Mouse (Mus musculus): ENCODE results near the gene Elf2. TPM values are rescaled to one million over a fixed set of nuclear protein-coding genes. Genes with fewer than 3 reads are reported as not detected.
"Not testable (repeated sequence)": the region's sequence is repeated elsewhere in the genome, so short reads cannot be mapped to it uniquely, and the experiment has no call there.

Elf2 gene
- polyA plus RNA-seq, 1 experiment: 46.1 TPM

GRCm38 (mm10) chr3:51225979-51226378 lies 114.5 kb downstream of the Elf2 start:
- Histone ChIP-seq H3K4me3 (replicated peaks; ENCODE audit: extremely low read depth, low read depth, low read length) (no peak overlapping the region), H3K4me1 (ENCODE audit: control insufficient read depth, insufficient read depth, low read length) (no peaks in the 10 kb centered on the region)
- TF ChIP-seq CTCF (IDR thresholded peaks at IDR 0.05; ENCODE audit: insufficient read depth, low read length): no peak
- TF ChIP-seq POLR2A (IDR thresholded peaks at IDR 0.05; ENCODE audit: borderline replicate concordance, extremely low read depth, low read depth, low read length): no peak
- 92% methylated on average over 10 of the region's 10 CpGs for WGBS
- DNase-seq: no peak

GRCm38 (mm10) chr3:51225226-51225750 lies 115.2 kb downstream of the Elf2 start:
- peak overlapping the region; percentile 89 for H3K4me3 ChIP-seq (replicated peaks; ENCODE audit: extremely low read depth, low read depth, low read length)
- WGBS: 4% methylated on average over 38 of the region's 39 CpGs
- H3K4me1 ChIP-seq (ENCODE audit: control insufficient read depth, insufficient read depth, low read length): no peaks in the 10 kb centered on the region
- no peak for DNase-seq
- TF ChIP-seq POLR2A (IDR thresholded peaks at IDR 0.05; ENCODE audit: borderline replicate concordance, extremely low read depth, low read depth, low read length): no peak

DNA sequence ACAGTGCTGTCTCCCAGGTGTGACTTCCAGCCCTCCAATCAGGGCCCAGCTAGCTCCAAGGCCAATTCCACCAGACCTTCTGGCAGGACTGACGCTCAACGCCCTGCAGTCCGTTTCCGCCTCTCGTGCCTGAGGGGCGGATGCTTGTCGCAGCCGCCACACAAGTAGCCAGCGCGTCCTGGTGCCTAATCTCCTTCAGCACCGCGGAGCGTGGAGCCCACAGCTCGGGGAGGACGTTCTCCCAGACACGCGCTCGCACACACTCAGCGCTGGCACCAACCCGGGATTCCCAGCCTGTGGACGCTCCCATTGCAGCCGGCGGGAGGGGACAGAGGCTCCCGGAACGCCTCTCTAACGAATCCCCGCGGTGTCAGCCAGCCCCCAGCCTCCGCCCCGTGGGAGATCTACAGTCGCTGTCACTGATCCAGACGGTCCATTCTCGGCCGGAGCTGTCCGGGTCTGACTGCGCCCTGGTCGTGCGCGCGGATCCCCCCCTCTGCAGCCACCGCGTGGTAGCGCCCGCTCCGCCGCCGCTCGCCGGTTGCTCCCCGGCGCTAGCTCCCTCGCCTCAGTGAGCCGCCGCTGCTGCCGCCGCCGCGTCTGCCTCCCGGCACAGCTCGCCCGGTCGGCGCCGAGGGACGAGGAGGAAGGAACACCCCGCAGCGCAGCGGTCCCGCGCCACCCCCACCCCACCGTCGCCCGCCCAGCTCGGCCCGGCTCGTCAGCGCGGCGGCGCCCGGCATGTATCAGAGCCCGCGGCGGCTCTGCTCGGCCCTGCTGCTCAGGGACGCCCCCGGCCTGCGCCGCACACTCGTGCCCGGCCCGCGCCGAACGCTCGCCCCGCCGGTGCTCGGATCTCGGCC lies 115.9 kb downstream of the Elf2 start, which contains the start of gene Noct:
TSS of gene Noct (plus strand) at position 85 of the 863 bp plus-strand sequence.
- TF ChIP-seq CTCF (IDR thresholded peaks at IDR 0.05; ENCODE audit: insufficient read depth, low read length): no peak
- TF ChIP-seq POLR2A (IDR thresholded peaks at IDR 0.05; ENCODE audit: borderline replicate concordance, extremely low read depth, low read depth, low read length): peak; percentile 76; the same call in 1 of the 2 replicates
- 1% methylated on average over 98 of the region's 100 CpGs for WGBS
- DNase-seq: peak; percentile 92
- Histone ChIP-seq H3K4me3 (replicated peaks; ENCODE audit: extremely low read depth, low read depth, low read length) (peak within 1 kb of the TSS; percentile 89), H3K4me1 (ENCODE audit: control insufficient read depth, insufficient read depth, low read length) (no peaks in the 10 kb centered on the region)

- no peak for TF ChIP-seq CTCF (IDR thresholded peaks at IDR 0.05; ENCODE audit: insufficient read depth, low read length)
- TF ChIP-seq POLR2A (IDR thresholded peaks at IDR 0.05; ENCODE audit: borderline replicate concordance, extremely low read depth, low read depth, low read length): no peak
- DNase-seq: no peak
- WGBS: 37% methylated on average over 5 of the region's 5 CpGs
- no peak overlapping the region for H3K4me3 ChIP-seq (replicated peaks; ENCODE audit: extremely low read depth, low read depth, low read length)
- H3K4me1 ChIP-seq (ENCODE audit: control insufficient read depth, insufficient read depth, low read length): no peaks in the 10 kb centered on the region
Observed at GRCm38 (mm10) chr3:51223556-51223955, 116.9 kb downstream of the Elf2 start.

DNA sequence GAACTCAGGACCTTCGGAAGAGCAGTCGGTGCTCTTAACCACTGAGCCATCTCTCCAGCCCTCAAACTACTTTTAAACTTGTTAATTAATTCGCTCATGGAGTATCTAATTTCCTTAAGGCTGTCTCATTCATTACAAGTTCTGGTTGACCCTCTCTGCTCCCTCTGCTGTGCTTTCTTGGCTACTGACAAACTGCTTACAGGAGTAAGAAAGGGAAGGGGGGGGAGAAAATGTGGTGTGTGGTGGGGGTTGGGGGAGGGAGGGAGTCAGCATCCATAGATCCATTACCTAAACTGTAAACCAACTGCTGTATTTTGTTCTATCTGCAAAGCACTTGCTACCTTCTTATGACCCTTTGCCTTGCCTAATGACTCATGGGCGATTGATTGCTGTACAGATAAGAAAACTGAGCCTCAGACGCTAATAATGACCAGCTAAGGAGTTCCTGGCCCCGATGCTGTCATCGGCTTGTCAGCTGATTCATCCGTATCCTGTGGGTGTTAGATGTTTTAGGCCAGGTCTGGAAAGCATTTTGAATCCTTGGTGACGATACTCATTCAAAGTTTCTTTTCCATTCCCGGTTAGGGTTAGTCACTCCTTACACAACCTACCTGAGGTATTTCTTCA lies 117.5 kb downstream of the Elf2 start:
- TF ChIP-seq CTCF (IDR thresholded peaks at IDR 0.05; ENCODE audit: insufficient read depth, low read length): no peak
- TF ChIP-seq POLR2A (IDR thresholded peaks at IDR 0.05; ENCODE audit: borderline replicate concordance, extremely low read depth, low read depth, low read length): no peak
- Histone ChIP-seq H3K4me3 (replicated peaks; ENCODE audit: extremely low read depth, low read depth, low read length) (no peak overlapping the region), H3K4me1 (ENCODE audit: control insufficient read depth, insufficient read depth, low read length) (no peaks in the 10 kb centered on the region)
- 53% methylated on average over 10 of the region's 10 CpGs for WGBS
- DNase-seq: no peak

GRCm38 (mm10) chr3:51222302-51222701 lies 118.2 kb downstream of the Elf2 start:
- TF ChIP-seq POLR2A (IDR thresholded peaks at IDR 0.05; ENCODE audit: borderline replicate concordance, extremely low read depth, low read depth, low read length): no peak
- no peak for TF ChIP-seq CTCF (IDR thresholded peaks at IDR 0.05; ENCODE audit: insufficient read depth, low read length)
- Histone ChIP-seq H3K4me3 (replicated peaks; ENCODE audit: extremely low read depth, low read depth, low read length) (no peak overlapping the region), H3K4me1 (ENCODE audit: control insufficient read depth, insufficient read depth, low read length) (no peaks in the 10 kb centered on the region)
- no peak for DNase-seq
- 83% methylated on average over 6 of the region's 6 CpGs for WGBS

GRCm38 (mm10) chr3:51221847-51222246 lies 118.6 kb downstream of the Elf2 start:
- Histone ChIP-seq H3K4me1 (ENCODE audit: control insufficient read depth, insufficient read depth, low read length) (no peaks in the 10 kb centered on the region), H3K4me3 (replicated peaks; ENCODE audit: extremely low read depth, low read depth, low read length) (no peak overlapping the region)
- DNase-seq: no peak
- 59% methylated on average over 8 of the region's 8 CpGs for WGBS
- TF ChIP-seq CTCF (IDR thresholded peaks at IDR 0.05; ENCODE audit: insufficient read depth, low read length) (no peak), POLR2A (IDR thresholded peaks at IDR 0.05; ENCODE audit: borderline replicate concordance, extremely low read depth, low read depth, low read length) (no peak)

- no peak for DNase-seq
- H3K4me1 ChIP-seq (ENCODE audit: control insufficient read depth, insufficient read depth, low read length): no peaks in the 10 kb centered on the region
- TF ChIP-seq POLR2A (IDR thresholded peaks at IDR 0.05; ENCODE audit: borderline replicate concordance, extremely low read depth, low read depth, low read length) (no peak), CTCF (IDR thresholded peaks at IDR 0.05; ENCODE audit: insufficient read depth, low read length) (no peak)
- H3K4me3 ChIP-seq (replicated peaks; ENCODE audit: extremely low read depth, low read depth, low read length): no peak overlapping the region
- 33% methylated on average over 4 of the region's 4 CpGs for WGBS
Observed at GRCm38 (mm10) chr3:51220846-51221245, 119.6 kb downstream of the Elf2 start.

- TF ChIP-seq POLR2A (IDR thresholded peaks at IDR 0.05; ENCODE audit: borderline replicate concordance, extremely low read depth, low read depth, low read length): no peak
- TF ChIP-seq CTCF (IDR thresholded peaks at IDR 0.05; ENCODE audit: insufficient read depth, low read length): no peak
- DNase-seq: no peak
- no peaks in the 10 kb centered on the region for H3K4me1 ChIP-seq (ENCODE audit: control insufficient read depth, insufficient read depth, low read length)
- WGBS: 93% methylated on average over 5 of the region's 5 CpGs
- no peak overlapping the region for H3K4me3 ChIP-seq (replicated peaks; ENCODE audit: extremely low read depth, low read depth, low read length)
Observed at GRCm38 (mm10) chr3:51219213-51219612, 121.2 kb downstream of the Elf2 start.

GRCm38 (mm10) chr3:51218385-51218784 lies 122.1 kb downstream of the Elf2 start:
- H3K4me1 ChIP-seq (ENCODE audit: control insufficient read depth, insufficient read depth, low read length); DNase-seq; H3K4me3 ChIP-seq (replicated peaks; ENCODE audit: extremely low read depth, low read depth, low read length): not testable (repeated sequence)
- 92% methylated on average over 6 of the region's 6 CpGs for WGBS

- not testable (repeated sequence) for H3K4me1 ChIP-seq (ENCODE audit: control insufficient read depth, insufficient read depth, low read length); DNase-seq; H3K4me3 ChIP-seq (replicated peaks; ENCODE audit: extremely low read depth, low read depth, low read length)
- WGBS: 81% methylated on average over 6 of the region's 10 CpGs
Observed at GRCm38 (mm10) chr3:51216351-51216750, 124.1 kb downstream of the Elf2 start.
